Mouse (Mus musculus) hematopoietic stem cell, adult 5-6 weeks (primary cell): ENCODE measurements at regions not wholly inside any gene's neighbourhood (a gene's known extent, or its start where the extent isn't known, plus 50 kb on each side); places are given as distances from the start of the nearest gene placed in this dataset.

ENCODE experiments used
- ATAC-seq, 2 experiments: fragments of 125-278 bp in 1 of 2; replicated peaks in 1 of 2; 2 replicates each; pipeline ENCODE4 v1.8.0; 2016 to 2017; ENCODE audit warnings: inconsistent platforms in 2 of 2, mild to moderate bottlenecking in 2 of 2, moderate number of reproducible peaks in 2 of 2, low read depth in 1 of 2, moderate TSS enrichment in 1 of 2; ENCODE audit not compliant: low FRiP score in 2 of 2, poor library complexity in 2 of 2, severe bottlenecking in 2 of 2, insufficient read depth in 1 of 2, low TSS enrichment in 1 of 2

- no peak for ATAC-seq
Observed at GRCm38 (mm10) chr7:72926772-72927380, 448.4 kb upstream of the Rgma start.

- ATAC-seq, result no peak
Observed at GRCm38 (mm10) chr7:72938842-72939241, 436.5 kb upstream of the Rgma start.

- no peak for ATAC-seq
Observed at GRCm38 (mm10) chr7:72947531-72947930, 427.8 kb upstream of the Rgma start.

GRCm38 (mm10) chr7:72948026-72948425 is 427.3 kb upstream of the Rgma start:
- ATAC-seq, result no peak

GRCm38 (mm10) chr7:72948666-72949065 is 426.6 kb upstream of the Rgma start:
- ATAC-seq, result no peak

- ATAC-seq, result no peak
Observed at GRCm38 (mm10) chr7:72949886-72950285, 425.4 kb upstream of the Rgma start.

- no peak for ATAC-seq
Observed at GRCm38 (mm10) chr7:72957674-72958073, 417.6 kb upstream of the Rgma start.

GRCm38 (mm10) chr7:72961321-72961720 is 414.0 kb upstream of the Rgma start:
- no peak for ATAC-seq

- ATAC-seq, result no peak
Observed at GRCm38 (mm10) chr7:72962815-72963214, 412.5 kb upstream of the Rgma start.

GRCm38 (mm10) chr7:72963908-72964307 is 411.4 kb upstream of the Rgma start:
- no peak for ATAC-seq

- no peak for ATAC-seq
Observed at GRCm38 (mm10) chr7:72968193-72968592, 407.1 kb upstream of the Rgma start.

GRCm38 (mm10) chr7:72971506-72972267 is 403.6 kb upstream of the Rgma start:
- ATAC-seq, result no peak

- ATAC-seq, result no peak
Observed at GRCm38 (mm10) chr7:72972397-72972796, 402.9 kb upstream of the Rgma start.

- no peak for ATAC-seq
Observed at GRCm38 (mm10) chr7:72973771-72974170, 401.5 kb upstream of the Rgma start.

GRCm38 (mm10) chr7:72974384-72974783 is 400.9 kb upstream of the Rgma start:
- ATAC-seq, result no peak

- no peak for ATAC-seq
Observed at GRCm38 (mm10) chr7:72990559-72991429, 384.5 kb upstream of the Rgma start.

GRCm38 (mm10) chr7:72998374-72998773 is 376.9 kb upstream of the Rgma start:
- ATAC-seq, result no peak

GRCm38 (mm10) chr7:73019151-73019550 is 356.2 kb upstream of the Rgma start:
- no peak for ATAC-seq
